Mouse (Mus musculus): ENCODE data around the gene Ephx1.
"Not testable (repeated sequence)": the region's sequence is repeated elsewhere in the genome, so short reads cannot be mapped to it uniquely, and the experiment has no call there.

Gene Ephx1

DNA sequence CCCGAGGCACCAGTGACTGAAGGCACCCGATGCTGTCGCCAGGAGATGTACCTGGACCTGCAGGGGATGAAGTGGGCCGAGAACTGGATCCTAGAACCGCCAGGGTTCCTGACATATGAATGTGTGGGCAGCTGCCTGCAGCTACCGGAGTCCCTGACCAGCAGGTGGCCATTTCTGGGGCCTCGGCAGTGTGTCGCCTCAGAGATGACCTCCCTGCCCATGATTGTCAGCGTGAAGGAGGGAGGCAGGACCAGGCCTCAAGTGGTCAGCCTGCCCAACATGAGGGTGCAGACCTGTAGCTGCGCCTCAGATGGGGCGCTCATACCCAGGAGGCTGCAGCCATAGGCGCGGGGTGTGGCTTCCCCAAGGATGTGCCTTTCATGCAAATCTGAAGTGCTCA is 83.1 kb downstream of the Ephx1 start:
- not testable (repeated sequence) for DNase-seq (ENCODE audit: low spot score)

DNA sequence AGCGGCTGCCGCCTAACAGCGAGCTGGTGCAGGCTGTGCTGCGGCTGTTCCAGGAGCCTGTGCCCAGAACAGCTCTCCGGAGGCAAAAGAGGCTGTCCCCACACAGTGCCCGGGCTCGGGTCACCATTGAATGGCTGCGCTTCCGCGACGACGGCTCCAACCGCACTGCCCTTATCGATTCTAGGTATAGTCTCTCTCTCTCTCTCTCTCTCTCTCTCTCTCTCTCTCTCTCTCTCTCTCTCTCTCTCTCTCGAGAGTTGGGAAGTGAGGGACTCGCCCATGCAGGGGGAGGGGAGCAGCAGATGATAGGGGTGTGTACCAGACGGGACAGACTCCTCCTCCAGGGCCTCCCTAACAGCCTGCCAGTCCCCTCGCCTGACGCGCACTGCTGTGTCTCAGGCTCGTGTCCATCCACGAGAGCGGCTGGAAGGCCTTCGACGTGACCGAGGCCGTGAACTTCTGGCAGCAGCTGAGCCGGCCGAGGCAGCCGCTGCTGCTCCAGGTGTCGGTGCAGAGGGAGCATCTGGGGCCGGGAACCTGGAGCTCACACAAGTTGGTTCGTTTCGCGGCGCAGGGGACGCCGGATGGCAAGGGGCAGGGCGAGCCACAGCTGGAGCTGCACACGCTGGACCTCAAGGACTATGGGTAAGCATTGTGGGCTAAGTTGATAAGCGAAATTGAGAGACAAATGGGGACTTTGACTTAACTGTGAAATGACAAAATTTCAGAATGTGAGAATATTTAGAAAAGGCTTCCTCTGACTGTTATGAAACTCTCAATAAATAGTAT is 83.9 kb downstream of the Ephx1 start:
- DNase-seq (ENCODE audit: low spot score), result peak; percentile 31

DNA sequence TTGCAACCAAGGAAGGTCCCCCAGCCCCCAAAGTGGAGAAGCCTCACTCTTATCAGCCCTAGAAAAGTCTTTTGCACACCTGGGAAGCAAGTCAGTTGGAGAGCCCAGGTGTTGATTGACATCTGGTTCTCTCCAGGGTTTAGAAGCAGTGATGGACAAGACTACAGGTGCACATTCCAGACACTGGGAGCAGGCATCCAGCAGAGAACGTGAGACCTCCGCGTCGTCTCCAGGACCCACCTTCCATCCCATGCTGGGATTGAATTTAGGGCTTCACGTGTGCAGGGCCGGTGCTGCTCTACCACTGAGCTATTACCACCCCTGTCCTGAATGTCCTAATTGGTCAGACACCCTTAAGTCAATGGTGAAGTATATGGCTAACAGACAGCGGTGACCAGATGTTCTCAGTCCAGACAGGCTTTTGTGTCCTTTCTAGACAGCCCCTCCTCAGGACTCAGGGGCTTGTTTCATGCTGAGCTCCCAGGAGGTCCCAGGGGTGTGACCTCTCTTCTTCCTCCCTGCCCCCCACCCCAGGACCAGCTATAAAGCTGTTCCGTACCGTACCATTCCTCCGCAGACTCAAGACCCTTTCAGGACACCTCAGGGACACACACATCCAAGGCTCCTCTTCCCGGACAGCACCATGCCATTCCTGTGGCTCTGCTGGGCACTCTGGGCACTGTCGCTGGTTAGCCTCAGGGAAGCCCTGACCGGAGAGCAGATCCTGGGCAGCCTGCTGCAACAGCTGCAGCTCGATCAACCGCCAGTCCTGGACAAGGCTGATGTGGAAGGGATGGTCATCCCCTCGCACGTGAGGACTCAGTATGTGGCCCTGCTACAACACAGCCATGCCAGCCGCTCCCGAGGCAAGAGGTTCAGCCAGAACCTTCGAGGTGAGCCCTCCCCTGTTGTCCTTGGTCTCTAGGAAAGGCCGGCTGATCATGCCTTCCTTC is 86.0 kb downstream of the Ephx1 start, which contains the start of gene Lefty1:
Gene Lefty1, plus strand, starts transcription at position 556 of the 953 bp plus-strand sequence.
- DNase-seq (ENCODE audit: low spot score), result no peak

DNA sequence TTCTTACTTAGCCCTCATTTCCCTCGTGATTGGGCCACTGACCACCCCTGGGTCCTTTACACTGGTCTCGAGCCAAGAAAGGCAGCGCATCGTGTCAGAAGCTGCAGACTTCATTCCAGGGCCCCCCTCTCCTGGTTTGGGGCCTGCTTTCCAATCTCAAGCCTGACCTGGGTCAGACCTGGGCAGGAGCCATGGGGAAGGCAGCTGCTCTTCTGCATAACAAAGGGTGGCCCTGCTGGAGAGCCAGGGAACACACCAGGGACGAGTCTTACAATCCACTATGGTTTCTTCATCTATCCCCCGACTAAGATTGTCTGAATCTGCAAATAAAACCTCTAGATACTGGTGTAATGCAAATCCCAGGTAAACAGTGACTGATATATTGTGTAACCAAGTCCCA is 87.0 kb downstream of the Ephx1 start:
- DNase-seq (ENCODE audit: low spot score), result no peak

DNA sequence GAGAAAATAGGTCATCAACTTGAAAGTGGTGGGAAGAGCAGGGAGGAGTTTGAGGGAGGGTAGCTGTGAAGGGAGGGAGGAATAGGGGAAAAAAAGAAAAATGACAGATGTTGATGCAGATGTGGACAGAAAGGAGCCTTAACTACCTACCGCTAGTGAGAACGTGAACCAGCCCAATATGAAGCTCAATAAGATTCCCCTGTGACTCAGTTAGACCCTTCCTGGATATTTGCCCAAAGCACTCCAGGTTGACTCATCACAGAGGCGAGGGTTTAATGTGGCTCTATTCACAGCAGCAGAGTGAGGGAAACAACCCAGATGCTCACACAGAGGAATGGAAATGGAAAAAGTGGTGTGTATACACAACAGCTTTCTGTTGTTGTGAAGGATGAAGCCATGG is 89.6 kb downstream of the Ephx1 start:
- DNase-seq (ENCODE audit: low spot score), result no peak

DNA sequence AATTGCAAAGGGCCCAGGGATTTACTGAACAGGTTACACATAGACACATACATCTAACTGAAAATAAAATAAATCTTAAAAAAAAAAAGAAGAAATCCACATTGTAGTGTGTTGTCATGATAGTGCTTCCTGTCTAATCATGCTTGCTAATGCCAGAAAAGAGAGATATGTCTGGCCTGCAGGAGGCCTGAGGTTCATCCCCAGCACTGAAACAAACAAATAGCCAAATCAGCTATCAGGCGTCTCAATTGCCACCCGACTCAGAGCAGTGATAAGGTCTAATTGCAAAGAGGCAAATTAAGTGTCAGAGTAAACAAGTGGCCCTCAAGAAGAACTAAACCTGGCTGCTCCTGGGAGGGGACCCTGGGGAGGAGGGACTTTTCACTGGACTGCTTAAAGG is 91.1 kb downstream of the Ephx1 start:
- no peak for DNase-seq (ENCODE audit: low spot score)

DNA sequence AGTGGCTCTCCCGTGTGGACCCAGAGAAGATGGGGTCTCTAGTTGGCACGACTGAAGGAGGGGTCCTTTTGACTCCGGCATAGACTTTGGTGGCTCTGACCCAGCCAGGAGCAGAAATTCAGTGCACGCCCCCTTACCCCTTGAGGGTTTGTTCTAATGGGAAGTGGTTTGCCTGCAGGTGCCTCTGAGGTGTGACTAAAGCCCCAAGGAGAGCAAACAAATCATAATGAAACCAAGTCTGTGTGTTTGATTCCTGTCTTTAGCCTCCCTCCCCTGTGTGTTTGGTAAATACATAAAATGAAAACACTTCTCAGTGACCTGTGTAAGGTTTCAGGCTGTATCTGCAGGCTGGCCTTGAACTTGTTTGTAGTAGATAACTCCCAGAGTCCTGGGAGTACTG is 94.4 kb downstream of the Ephx1 start:
- DNase-seq (ENCODE audit: low spot score), result no peak

Data from layer of hippocampus, adult 11-12 months (tissue).